In the genomic region with DNA sequence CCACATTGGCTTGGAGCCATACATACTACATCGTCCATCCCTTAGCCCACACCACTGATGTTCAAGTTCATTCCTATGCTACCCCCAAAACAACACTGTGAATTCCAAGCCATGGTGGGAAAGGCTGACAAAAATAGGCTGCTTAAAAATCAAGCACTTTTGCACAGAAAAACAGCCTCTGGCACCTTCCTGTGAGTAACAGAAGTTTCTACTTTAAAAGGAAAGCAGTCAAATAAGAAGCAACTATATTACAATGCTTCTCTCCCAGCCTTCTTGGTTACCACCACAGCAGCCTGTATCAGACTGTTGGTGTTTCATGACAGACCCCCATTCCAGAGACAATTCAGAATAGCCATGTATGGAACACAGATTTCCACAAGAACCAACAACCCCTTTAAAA, we compare ENCODE assay signal across 28 mouse cellular contexts.
DNase-seq lines count a peak whose midpoint lies in the region; ATAC-seq and TF ChIP-seq lines count a peak whose summit lies in the region.
"Had no signal": no experiment of that assay in that cellular context is flagged by ENCODE, and none has a peak within 500 bp of the region (broad histone marks: within the 10 kb centered on the region; RNA-seq: fewer than 3 reads in every experiment).

No protein-coding gene starts in this region.

- 63% methylated on average over 1 of the region's 1 CpGs for WGBS in forebrain, postnatal 0 days
- 90% methylated on average over 1 of the region's 1 CpGs for WGBS in forebrain, embryonic 11.5 days

- no peaks in the 10 kb centered on the region for H3K27me3 ChIP-seq in forebrain, postnatal 0 days (ENCODE audit: insufficient read depth, low read length)
- no peaks in the 10 kb centered on the region for H3K27me3 ChIP-seq in forebrain, embryonic 11.5 days (ENCODE audit: control insufficient read depth, insufficient read depth, low read length)
- H3K27me3 ChIP-seq: CH12.LX; embryonic facial prominence, embryonic 12.5 days; forebrain, embryonic 12.5 days; Patski had no signal

- H3K9me3 ChIP-seq in forebrain, postnatal 0 days (ENCODE audit: low read length): no peaks in the 10 kb centered on the region
- no peaks in the 10 kb centered on the region for H3K9me3 ChIP-seq in forebrain, embryonic 11.5 days (ENCODE audit: control insufficient read depth, low read length)
- H3K9me3 ChIP-seq: embryonic facial prominence, embryonic 10.5 days; embryonic facial prominence, embryonic 12.5 days; forebrain, embryonic 12.5 days; G1E had no signal

- no peak overlapping the region for H3K9ac ChIP-seq in forebrain, postnatal 0 days
- no peak overlapping the region for H3K9ac ChIP-seq in forebrain, embryonic 11.5 days (ENCODE audit: low read length)
- H3K9ac ChIP-seq: embryonic facial prominence, embryonic 12.5 days; forebrain, embryonic 12.5 days had no signal

- intact Hi-C loops in left cerebral cortex, adult 2 months (cut with DNase I): no loop called here

- DNase-seq in forebrain, postnatal 0 days: peak; percentile 15
- no peak for DNase-seq in forebrain, embryonic 11.5 days (ENCODE audit: low spot score)
- DNase-seq in left cerebral cortex, adult 2 months (ENCODE audit: extremely low spot score in 1 of 2, low spot score in 2 of 2): no peak
- DNase-seq in left cerebral cortex, adult 18-20 months (ENCODE audit: low spot score in 2 of 2): no peak
- DNase-seq in brain, adult 2 months (ENCODE audit: low read depth, low spot score): peak; percentile 59
- peak; percentile 19 to 32 for DNase-seq in frontal cortex, postnatal 36 days (ENCODE audit: low spot score in 2 of 2)
- DNase-seq in heart, adult 18-20 months: no peak
- no peak for DNase-seq in kidney, adult 18-20 months
- DNase-seq: adrenal gland, adult 8-10 months; adrenal gland, postnatal 14 days; adrenal gland, postnatal 36 days; B cell, adult 2 months; cerebellum, adult 11 months; cerebellum, adult 18-20 months; cerebellum, adult 8-10 months; cerebellum, adult 9-11 months; cerebellum, postnatal 14 days; cerebellum, postnatal 36 days had no signal

- H3K4me3 ChIP-seq in forebrain, postnatal 0 days (ENCODE audit: low read depth, low read length): no peak overlapping the region
- H3K4me3 ChIP-seq in forebrain, embryonic 11.5 days (ENCODE audit: low read depth, low read length): no peak overlapping the region
- H3K4me3 ChIP-seq in left cerebral cortex, adult 2 months: no peak overlapping the region
- H3K4me3 ChIP-seq: embryonic facial prominence, embryonic 10.5 days; embryonic facial prominence, embryonic 12.5 days; forebrain, embryonic 12.5 days had no signal

- H3K4me2 ChIP-seq in forebrain, postnatal 0 days (ENCODE audit: low read depth): no peak overlapping the region
- H3K4me2 ChIP-seq in forebrain, embryonic 11.5 days (ENCODE audit: low read depth, low read length, severe bottlenecking): no peak overlapping the region
- H3K4me2 ChIP-seq: embryonic facial prominence, embryonic 12.5 days; forebrain, embryonic 12.5 days had no signal

- H3K4me1 ChIP-seq in forebrain, postnatal 0 days (ENCODE audit: insufficient read depth): no peaks in the 10 kb centered on the region
- H3K4me1 ChIP-seq in forebrain, embryonic 11.5 days (replicated peaks; ENCODE audit: control insufficient read depth, insufficient read depth, low read length): no peaks in the 10 kb centered on the region
- H3K4me1 ChIP-seq: embryonic facial prominence, embryonic 10.5 days; embryonic facial prominence, embryonic 12.5 days; forebrain, embryonic 12.5 days had no signal

- no peak for TF ChIP-seq CTCF in forebrain, postnatal 0 days (IDR thresholded peaks at IDR 0.05; ENCODE audit: low read depth)
- no peak for TF ChIP-seq CTCF in left cerebral cortex, adult 2 months (IDR thresholded peaks at IDR 0.05)

- ATAC-seq in forebrain, postnatal 0 days: peak; percentile 32; the same call in 1 of the 2 replicates
- ATAC-seq in forebrain, embryonic 11.5 days (replicated peaks; ENCODE audit: low FRiP score): no peak
- ATAC-seq: activated CD4-positive, CD25-positive, alpha-beta regulatory T cell, adult 4 months; CD4-positive, CD25-positive, alpha-beta regulatory T cell, adult 4 months; forebrain, embryonic 14.5 days; forebrain, embryonic 16.5 days; Patski had no signal

- no peaks in the 10 kb centered on the region for H3K36me3 ChIP-seq in forebrain, postnatal 0 days (ENCODE audit: insufficient read depth)
- H3K36me3 ChIP-seq in forebrain, embryonic 11.5 days (ENCODE audit: control insufficient read depth, insufficient read depth, low read length): no peaks in the 10 kb centered on the region
- H3K36me3 ChIP-seq: embryonic facial prominence, embryonic 10.5 days; embryonic facial prominence, embryonic 12.5 days; forebrain, embryonic 12.5 days; G1E had no signal

- no peak overlapping the region for H3K27ac ChIP-seq in forebrain, postnatal 0 days (ENCODE audit: low read depth, low read length)
- H3K27ac ChIP-seq in forebrain, embryonic 11.5 days (ENCODE audit: low read depth, low read length): no peak overlapping the region
- H3K27ac ChIP-seq in left cerebral cortex, adult 2 months: peak overlapping the region; percentile 70
- H3K27ac ChIP-seq: embryonic facial prominence, embryonic 10.5 days; embryonic facial prominence, embryonic 12.5 days; forebrain, embryonic 12.5 days had no signal

Comparison
In these comparisons a context has a peak if more than half of its experiments do, and no peak if none do; other contexts are left out.
1. DNase-seq: peak in forebrain, postnatal 0 days (single experiment), brain, adult 2 months (single experiment) and frontal cortex, postnatal 36 days (2 of 2); none in forebrain, embryonic 11.5 days (single experiment), left cerebral cortex, adult 2 months (0 of 2), left cerebral cortex, adult 18-20 months (0 of 2), heart, adult 18-20 months (0 of 2) and kidney, adult 18-20 months (single experiment).